Mouse (Mus musculus) urinary bladder, postnatal 10 days (tissue): ENCODE measurements at regions not wholly inside any gene's neighbourhood (a gene's known extent, or its start where the extent isn't known, plus 50 kb on each side); places are given as distances from the start of the nearest gene placed in this dataset.

Source experiments
- DNase-seq: peaks from one replicate; pipeline ENCODE4 v3.0.0; 2022; ENCODE audit warnings: low spot score

GRCm38 (mm10) chr14:33864796-33865195 lies 58.6 kb upstream of the Gdf10 start:
- no peak for DNase-seq

- DNase-seq, result no peak
Measured at GRCm38 (mm10) chr14:33865746-33866145, 57.6 kb upstream of the Gdf10 start.

GRCm38 (mm10) chr14:33867674-33868073 lies 55.7 kb upstream of the Gdf10 start:
- DNase-seq, result no peak
